Mouse (Mus musculus) intestine, postnatal 0 days (tissue): ENCODE measurements at regions not wholly inside any gene's neighbourhood (a gene's known extent, or its start where the extent isn't known, plus 50 kb on each side); places are given as distances from the start of the nearest gene placed in this dataset.

Experiments
- ATAC-seq: fragments of 200-750 bp; cut with Nextera tagmentation; 2 replicates; pipeline ENCODE4 v1.8.0; 2017; ENCODE audit warnings: mild to moderate bottlenecking, moderate TSS enrichment, moderate library complexity
- H3K27ac ChIP-seq: fragments of 300-500 bp; sonication (generic); 2 replicates; pipeline ENCODE4 v1.5.1; 2014; ENCODE audit warnings: mild to moderate bottlenecking, low read depth, low read length, moderate library complexity
- H3K27me3 ChIP-seq: fragments of 300-500 bp; sonication (generic); replicated peaks from 2 replicates; pipeline ENCODE4 v1.6.1; 2014; ENCODE audit warnings: low read length, mixed read lengths; ENCODE audit not compliant: control insufficient read depth, insufficient read depth
- H3K36me3 ChIP-seq: fragments of 300-500 bp; sonication (generic); 2 replicates; pipeline ENCODE4 v1.6.1; 2014; ENCODE audit warnings: mild to moderate bottlenecking, moderate library complexity; ENCODE audit not compliant: control insufficient read depth, insufficient read depth
- H3K4me1 ChIP-seq: fragments of 300-500 bp; sonication (generic); replicated peaks from 2 replicates; pipeline ENCODE4 v1.6.1; 2014; ENCODE audit warnings: antibody characterized with exemption, low read length, mixed read lengths; ENCODE audit not compliant: control insufficient read depth, insufficient read depth
- H3K4me2 ChIP-seq: fragments of 300-500 bp; sonication (generic); replicated peaks from 2 replicates; pipeline ENCODE4 v1.6.1; 2014; ENCODE audit warnings: low read depth, mild to moderate bottlenecking, moderate library complexity
- H3K4me3 ChIP-seq: fragments of 300-500 bp; sonication (generic); 2 replicates; pipeline ENCODE4 v1.5.1; 2014; ENCODE audit warnings: low read depth, low read length
- H3K9ac ChIP-seq: fragments of 300-500 bp; sonication (generic); 2 replicates; pipeline ENCODE4 v1.6.1; 2014; ENCODE audit warnings: mild to moderate bottlenecking, low read depth, low read length
- H3K9me3 ChIP-seq: fragments of 300-500 bp; sonication (generic); 2 replicates; pipeline ENCODE4 v1.6.1; 2016; ENCODE audit warnings: mixed run types; ENCODE audit not compliant: control insufficient read depth
- CTCF ChIP-seq: sonication (generic); IDR thresholded peaks from 2 replicates; pipeline ENCODE4 v1.5.1; 2016; ENCODE audit warnings: low read depth, mild to moderate bottlenecking, control low read depth, antibody characterized with exemption, moderate library complexity
- WGBS: fragments of 180-500 bp; shearing (Covaris S2); extraction: QIAGEN DNeasy Blood & Tissue Kit; methylation state at CpG from one replicate; pipeline ENCODE4 v1.1.7; 2014; 5-methylcytosine and 5-hydroxymethylcytosine counted together

- Histone ChIP-seq H3K36me3 (no peaks in the 10 kb centered on the region), H3K27me3 (no peaks in the 10 kb centered on the region), H3K9ac (no peak overlapping the region), H3K27ac (no peak overlapping the region), H3K9me3 (no peaks in the 10 kb centered on the region), H3K4me3 (no peak overlapping the region), H3K4me2 (no peak overlapping the region), H3K4me1 (no peaks in the 10 kb centered on the region)
- no peak for TF ChIP-seq CTCF
- WGBS: 41% methylated on average over 6 of the region's 6 CpGs
- no peak for ATAC-seq
Measured at GRCm38 (mm10) chr2:74039580-74039979, 128.5 kb upstream of the Atp5g3 start.

GRCm38 (mm10) chr2:74036043-74036442, 124.9 kb upstream of the Atp5g3 start:
- no peaks in the 10 kb centered on the region for H3K27me3 ChIP-seq
- no peak overlapping the region for H3K4me3 ChIP-seq
- no peak for ATAC-seq
- no peaks in the 10 kb centered on the region for H3K36me3 ChIP-seq
- no peaks in the 10 kb centered on the region for H3K9me3 ChIP-seq
- no peak overlapping the region for H3K27ac ChIP-seq
- WGBS: 69% methylated on average over 9 of the region's 9 CpGs
- no peak overlapping the region for H3K4me2 ChIP-seq
- TF ChIP-seq CTCF: no peak
- no peaks in the 10 kb centered on the region for H3K4me1 ChIP-seq
- no peak overlapping the region for H3K9ac ChIP-seq

GRCm38 (mm10) chr2:74032177-74033021, 121.3 kb upstream of the Atp5g3 start:
- Histone ChIP-seq H3K27me3 (no peaks in the 10 kb centered on the region), H3K36me3 (no peaks in the 10 kb centered on the region), H3K4me1 (no peaks in the 10 kb centered on the region), H3K4me2 (no peak overlapping the region), H3K9me3 (no peaks in the 10 kb centered on the region), H3K27ac (no peak overlapping the region), H3K4me3 (no peak overlapping the region), H3K9ac (no peak overlapping the region)
- ATAC-seq: no peak
- WGBS: 51% methylated on average over 11 of the region's 11 CpGs
- TF ChIP-seq CTCF: no peak

GRCm38 (mm10) chr2:74029938-74030337, 118.8 kb upstream of the Atp5g3 start:
- H3K4me3 ChIP-seq: no peak overlapping the region
- H3K27me3 ChIP-seq: no peaks in the 10 kb centered on the region
- H3K4me1 ChIP-seq: no peaks in the 10 kb centered on the region
- 77% methylated on average over 9 of the region's 9 CpGs for WGBS
- no peak overlapping the region for H3K9ac ChIP-seq
- H3K4me2 ChIP-seq: no peak overlapping the region
- no peak overlapping the region for H3K27ac ChIP-seq
- no peak for ATAC-seq
- no peaks in the 10 kb centered on the region for H3K36me3 ChIP-seq
- H3K9me3 ChIP-seq: no peaks in the 10 kb centered on the region
- no peak for TF ChIP-seq CTCF

GRCm38 (mm10) chr2:74027404-74028104, 116.4 kb upstream of the Atp5g3 start:
- Histone ChIP-seq H3K9ac (no peak overlapping the region), H3K27me3 (no peaks in the 10 kb centered on the region), H3K4me2 (peak overlapping the region; percentile 35; the same call in 1 of the 2 replicates), H3K9me3 (no peaks in the 10 kb centered on the region), H3K27ac (no peak overlapping the region), H3K4me3 (no peak overlapping the region), H3K4me1 (no peaks in the 10 kb centered on the region), H3K36me3 (no peaks in the 10 kb centered on the region)
- WGBS: 66% methylated on average over 11 of the region's 11 CpGs
- no peak for ATAC-seq
- peak; percentile 70 for TF ChIP-seq CTCF

GRCm38 (mm10) chr2:74015146-74015545, 104.0 kb upstream of the Atp5g3 start:
- H3K9me3 ChIP-seq: no peaks in the 10 kb centered on the region
- no peak for TF ChIP-seq CTCF
- H3K36me3 ChIP-seq: no peaks in the 10 kb centered on the region
- H3K9ac ChIP-seq: no peak overlapping the region
- H3K4me1 ChIP-seq: no peaks in the 10 kb centered on the region
- ATAC-seq: no peak
- H3K27ac ChIP-seq: no peak overlapping the region
- H3K4me3 ChIP-seq: no peak overlapping the region
- H3K27me3 ChIP-seq: no peaks in the 10 kb centered on the region
- WGBS: 83% methylated on average over 7 of the region's 7 CpGs
- no peak overlapping the region for H3K4me2 ChIP-seq
